Mouse (Mus musculus) olfactory bulb, adult 2 months (tissue): Measurements from ENCODE around the gene Tbc1d1. TPM values are rescaled to one million over a fixed set of nuclear protein-coding genes. Genes with fewer than 3 reads are reported as not detected.
"Not testable (repeated sequence)": the region's sequence is repeated elsewhere in the genome, so short reads cannot be mapped to it uniquely, and the experiment has no call there.

Experiments
- H3K27ac ChIP-seq: fragments of 200-500 bp; 2 replicates; pipeline ENCODE4 v1.5.1; 2012; ENCODE audit warnings: low read depth, low read length; ENCODE audit not compliant: insufficient read depth
- H3K4me1 ChIP-seq: fragments of 200-500 bp; 2 replicates; pipeline ENCODE4 v1.6.1; 2012; ENCODE audit warnings: low read length; ENCODE audit not compliant: control insufficient read depth, insufficient read depth
- H3K4me3 ChIP-seq: fragments of 200-500 bp; 2 replicates; pipeline ENCODE4 v1.5.1; 2012; ENCODE audit warnings: mild to moderate bottlenecking, low read depth, low read length, moderate library complexity; ENCODE audit not compliant: insufficient read depth
- CTCF ChIP-seq: fragments of 200-500 bp; IDR thresholded peaks from 2 replicates; pipeline ENCODE4 v1.5.1; 2012; ENCODE audit warnings: low read depth, mild to moderate bottlenecking, low read length, moderate library complexity; ENCODE audit not compliant: insufficient read depth
- POLR2A ChIP-seq: fragments of 200-500 bp; IDR thresholded peaks from 2 replicates; pipeline ENCODE4 v1.6.1; 2012; ENCODE audit warnings: mild to moderate bottlenecking, low read depth, low read length, moderate library complexity; ENCODE audit not compliant: insufficient read depth
- WGBS: fragments of 180-500 bp; shearing (Covaris S2); methylation state at CpG from one replicate; pipeline ENCODE4 v1.1.7; 2018; 5-methylcytosine and 5-hydroxymethylcytosine counted together
- polyA plus RNA-seq: library from polyadenylated mRNA; stranded (reverse); fragments of >200 nt; gene quantifications from 2 replicates; pipeline ENCODE4 v1.2.4, GENCODE M21; 2012; ENCODE audit warnings: low replicate concordance; ENCODE audit not compliant: missing spikeins, insufficient read depth, insufficient read length

Gene Tbc1d1
- polyA plus RNA-seq, 1 experiment, result not detected

DNA sequence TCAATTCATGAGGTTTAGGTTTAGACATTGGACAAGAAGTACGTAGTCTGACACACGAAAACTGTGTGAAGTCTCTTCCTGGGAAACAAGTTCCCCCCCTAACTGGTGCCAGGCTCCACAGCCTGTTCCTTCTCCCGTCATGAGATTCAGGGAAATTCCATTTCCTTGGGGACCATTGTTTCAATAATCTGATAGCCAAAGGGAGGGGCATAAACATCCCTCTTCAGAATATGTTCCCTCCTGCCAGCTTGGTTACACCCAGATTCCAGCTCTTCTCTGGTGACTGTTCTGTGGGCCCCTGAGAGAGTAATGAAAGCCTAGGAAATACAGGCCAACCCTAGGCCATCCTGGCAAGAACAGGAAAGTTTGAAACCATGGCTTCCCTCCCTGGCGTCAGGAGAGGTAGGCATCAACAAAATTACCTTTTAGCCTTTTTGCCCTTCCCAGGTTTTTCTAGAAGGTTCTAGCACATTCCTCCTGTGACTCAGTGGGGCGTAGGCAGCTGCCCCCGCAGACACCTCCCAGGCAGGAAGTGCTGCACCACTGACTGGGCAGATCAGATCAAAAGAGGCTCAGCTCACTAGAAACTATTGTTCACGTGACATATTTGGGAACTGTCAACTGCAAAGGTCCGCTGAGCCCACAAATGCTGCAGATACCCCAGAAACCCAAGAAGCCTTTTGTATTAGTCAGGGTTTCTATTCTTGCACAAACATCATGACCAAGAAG lies 204.2 kb downstream of the Tbc1d1 start:
- peaks cover 19% of the 10 kb centered on the region for H3K4me1 ChIP-seq
- no peak overlapping the region for H3K4me3 ChIP-seq
- no peak for TF ChIP-seq POLR2A
- no peak for TF ChIP-seq CTCF
- no peak overlapping the region for H3K27ac ChIP-seq
- 86% methylated on average over 8 of the region's 8 CpGs for WGBS

DNA sequence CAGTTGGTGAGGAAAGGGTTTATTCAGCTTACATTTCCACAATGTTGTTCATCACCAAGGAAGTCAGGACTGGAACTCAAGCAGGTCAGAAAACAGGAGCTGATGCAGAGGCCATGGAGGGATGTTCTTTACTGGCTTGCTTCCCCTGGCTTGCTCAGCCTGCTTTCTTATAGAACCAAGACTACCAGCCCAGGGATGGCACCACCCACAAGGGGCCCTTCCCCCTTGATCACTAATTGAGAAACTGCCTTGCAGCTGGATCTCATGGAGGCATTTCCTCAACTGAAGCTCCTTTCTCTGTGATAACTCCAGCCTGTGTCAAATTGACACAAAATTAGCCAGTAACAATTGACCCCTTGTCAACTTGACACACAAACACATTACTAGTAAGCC lies 204.8 kb downstream of the Tbc1d1 start:
- not testable (repeated sequence) for H3K27ac ChIP-seq, H3K4me3 ChIP-seq
- peaks cover 20% of the 10 kb centered on the region for H3K4me1 ChIP-seq

DNA sequence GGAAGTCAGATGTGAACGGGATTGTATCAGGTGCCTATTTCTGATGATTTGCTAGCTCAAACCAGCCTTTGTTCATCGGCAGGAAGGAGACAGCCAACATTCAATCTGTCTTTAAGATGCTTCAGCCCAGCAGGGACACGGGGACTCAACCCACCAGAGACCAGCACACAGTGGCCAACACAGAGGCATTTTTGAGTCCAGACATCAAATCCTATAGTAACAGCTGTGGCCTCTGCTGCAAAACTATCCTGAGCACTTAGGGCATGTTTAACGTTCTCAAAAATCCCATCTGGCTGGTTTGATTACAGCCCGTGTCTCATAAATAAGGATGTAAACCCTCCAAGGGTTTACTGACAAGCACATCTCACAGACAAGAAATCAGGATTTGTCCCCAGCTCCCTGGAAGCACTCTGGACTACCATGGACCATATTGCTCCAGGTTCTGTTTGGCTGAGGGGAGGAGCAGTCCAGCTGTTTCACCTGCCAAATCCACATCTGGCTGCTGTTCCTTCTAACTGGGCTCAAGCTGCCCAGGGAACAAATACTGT lies 207.8 kb downstream of the Tbc1d1 start:
- no peak overlapping the region for H3K4me3 ChIP-seq
- peaks cover 31% of the 10 kb centered on the region for H3K4me1 ChIP-seq
- TF ChIP-seq CTCF, result no peak
- TF ChIP-seq POLR2A, result no peak
- H3K27ac ChIP-seq, result peak overlapping the region; percentile 71
- WGBS, result 50% methylated on average over 5 of the region's 5 CpGs

GRCm38 (mm10) chr5:64364432-64365125 lies 208.5 kb downstream of the Tbc1d1 start:
- TF ChIP-seq CTCF (no peak), POLR2A (no peak)
- no peak overlapping the region for H3K4me3 ChIP-seq
- 25% methylated on average over 7 of the region's 7 CpGs for WGBS
- H3K27ac ChIP-seq, result peak overlapping the region; percentile 79
- peaks cover 28% of the 10 kb centered on the region for H3K4me1 ChIP-seq

DNA sequence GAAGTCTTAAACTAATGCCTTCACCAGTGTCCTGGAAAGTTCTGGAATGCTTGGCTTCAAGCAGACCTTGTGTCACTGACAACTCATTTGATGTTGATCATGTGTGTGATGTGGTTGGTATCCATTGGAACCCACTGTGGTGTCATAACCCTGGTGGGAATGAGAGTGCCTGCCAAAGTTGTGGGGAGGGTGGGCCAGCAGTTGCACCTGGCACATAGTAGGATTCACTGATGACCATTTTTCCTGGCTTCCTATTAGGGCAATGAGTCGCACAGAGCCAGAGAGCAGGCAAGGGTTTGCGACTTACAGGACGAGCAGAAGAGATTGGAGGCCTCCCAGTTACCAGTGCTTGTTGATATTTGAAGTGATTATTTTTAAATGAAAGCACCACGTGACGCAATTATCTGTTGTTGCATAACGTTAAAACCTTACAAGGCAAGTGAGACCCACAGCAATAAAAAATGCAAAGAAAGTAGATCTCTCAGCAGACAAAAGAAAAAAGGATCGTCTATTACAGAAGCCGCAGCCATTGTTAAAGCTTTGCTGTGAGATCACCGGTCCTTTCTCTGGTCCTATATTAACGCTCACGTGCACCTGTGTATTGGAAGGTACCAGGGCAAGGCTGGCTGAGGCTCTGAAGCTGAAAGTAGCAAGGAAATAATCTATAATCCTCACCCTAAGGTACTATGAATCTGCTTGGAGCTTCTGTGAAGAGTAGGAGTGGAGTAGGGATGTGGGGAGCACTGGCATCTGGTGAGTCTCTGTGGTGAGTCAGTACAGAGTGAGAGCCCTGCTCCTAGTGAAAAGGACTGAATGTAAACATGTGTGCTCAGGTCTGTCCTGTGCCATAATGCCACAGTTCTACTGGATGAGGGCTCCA lies 209.3 kb downstream of the Tbc1d1 start:
- no peak overlapping the region for H3K4me3 ChIP-seq
- no peak for TF ChIP-seq POLR2A
- TF ChIP-seq CTCF, result no peak
- H3K27ac ChIP-seq, result peak overlapping the region; percentile 79
- H3K4me1 ChIP-seq, result peaks cover 28% of the 10 kb centered on the region
- 43% methylated on average over 11 of the region's 11 CpGs for WGBS

DNA sequence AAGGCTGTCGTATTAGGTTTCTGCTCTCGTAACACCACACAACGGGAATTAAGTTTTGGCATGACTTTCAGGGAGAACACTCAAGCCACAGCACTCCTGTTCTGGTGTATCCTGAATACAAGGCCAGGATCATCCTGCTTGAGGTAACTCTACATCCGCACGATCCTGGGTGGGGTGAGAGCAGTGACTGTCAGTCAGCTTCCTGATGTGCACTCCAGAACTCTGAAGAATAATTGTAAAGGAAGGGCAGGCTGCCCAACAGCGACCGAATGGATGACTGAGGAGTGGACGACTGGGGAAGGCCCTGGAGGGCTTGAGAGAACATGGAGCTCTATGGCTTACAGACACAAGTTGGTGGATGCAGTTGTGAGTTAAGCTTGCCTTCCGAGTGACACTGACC lies 210.0 kb downstream of the Tbc1d1 start:
- Histone ChIP-seq H3K4me1 (peaks cover 28% of the 10 kb centered on the region), H3K27ac (peak overlapping the region; percentile 79), H3K4me3 (no peak overlapping the region)
- TF ChIP-seq CTCF, result no peak
- no peak for TF ChIP-seq POLR2A
- WGBS, result 70% methylated on average over 9 of the region's 9 CpGs

DNA sequence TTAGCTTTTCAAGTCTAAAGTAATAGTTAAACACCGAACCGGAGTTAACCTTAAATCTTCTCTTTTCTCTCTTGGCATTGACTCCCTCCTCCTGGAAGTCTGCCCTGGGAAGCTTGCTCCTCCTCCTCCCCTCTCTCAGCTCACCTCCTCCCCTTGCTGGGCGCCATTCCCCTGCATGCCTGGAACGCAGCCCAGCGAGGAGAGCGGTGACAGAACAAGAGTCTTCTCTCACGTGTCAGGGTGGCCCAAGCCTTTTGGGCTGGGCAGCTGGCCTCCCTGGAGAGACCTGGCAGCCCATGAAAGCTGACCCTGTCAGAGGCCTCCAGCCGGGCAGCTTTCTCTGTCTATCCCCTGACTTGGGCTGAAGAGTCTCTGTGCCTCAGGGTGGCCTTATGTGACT lies 211.3 kb downstream of the Tbc1d1 start:
- peak overlapping the region; percentile 87 for H3K27ac ChIP-seq
- H3K4me1 ChIP-seq, result peaks cover 28% of the 10 kb centered on the region
- TF ChIP-seq POLR2A, result no peak
- TF ChIP-seq CTCF, result no peak
- no peak overlapping the region for H3K4me3 ChIP-seq
- 8% methylated on average over 8 of the region's 8 CpGs for WGBS

- Histone ChIP-seq H3K27ac (no peak overlapping the region), H3K4me1 (peaks cover 17% of the 10 kb centered on the region), H3K4me3 (no peak overlapping the region)
- TF ChIP-seq CTCF, result no peak
- no peak for TF ChIP-seq POLR2A
Measured at GRCm38 (mm10) chr5:64371331-64371831, 215.3 kb downstream of the Tbc1d1 start.

DNA sequence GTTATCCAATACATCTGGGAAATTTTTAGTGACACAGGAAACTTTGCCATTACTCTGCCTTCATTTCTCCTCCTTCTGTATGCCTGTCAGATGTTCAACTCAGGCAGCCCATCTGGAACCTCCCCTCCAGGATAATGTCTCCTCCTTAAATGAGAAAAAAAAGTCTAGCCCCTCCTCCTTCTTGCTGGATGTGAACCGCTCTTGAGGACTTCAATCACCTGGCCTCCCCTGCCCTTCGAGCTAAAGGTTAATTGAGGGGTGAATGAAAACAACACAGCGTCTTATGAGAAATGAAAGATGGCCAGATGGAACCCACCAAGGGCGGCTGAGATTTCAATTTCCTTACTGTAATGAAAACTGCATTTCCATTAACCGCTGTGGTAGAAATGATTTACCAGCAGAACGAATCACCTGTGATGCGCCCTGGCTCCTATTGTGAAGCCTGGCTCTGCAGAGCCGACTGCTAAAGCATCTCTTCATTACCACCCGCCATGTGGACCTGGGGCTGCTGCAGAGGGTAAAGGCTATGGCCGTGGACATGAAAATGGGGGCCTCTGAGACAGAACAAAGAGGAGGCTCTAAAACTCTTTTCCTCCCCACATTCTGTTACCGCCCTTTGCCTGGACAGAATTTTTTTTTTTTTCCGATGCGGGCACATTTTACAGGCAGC lies 216.3 kb downstream of the Tbc1d1 start:
- 90% methylated on average over 13 of the region's 13 CpGs for WGBS
- no peak overlapping the region for H3K27ac ChIP-seq
- peaks cover 13% of the 10 kb centered on the region for H3K4me1 ChIP-seq
- no peak overlapping the region for H3K4me3 ChIP-seq
- TF ChIP-seq POLR2A (no peak), CTCF (no peak)
